Mouse (Mus musculus): Measurements from ENCODE around the gene Olfr1496.
"Not testable (repeated sequence)": the region's sequence is repeated elsewhere in the genome, so short reads cannot be mapped to it uniquely, and the experiment has no call there.

The Olfr1496 gene

GRCm38 (mm10) chr19:13777578-13777977 lies at the start of gene Olfr1496:
TSS of gene Olfr1496 (plus strand) at chr19:13777878.
- no peak for DNase-seq (ENCODE audit: low read depth)

- DNase-seq (ENCODE audit: low read depth) = no peak
These were observed 38.2 kb upstream of the Olfr1496 start, which contains the start of gene Olfr1494 for GRCm38 (mm10) chr19:13739428-13739827. TSS of gene Olfr1494 (plus strand) at chr19:13739728.

- no peak for DNase-seq (ENCODE audit: low read depth)
These were observed 28.3 kb upstream of the Olfr1496 start for GRCm38 (mm10) chr19:13749366-13749765.

GRCm38 (mm10) chr19:13764306-13764705 lies 13.4 kb upstream of the Olfr1496 start, which contains the start of gene Olfr1495:
TSS of gene Olfr1495 (plus strand) at chr19:13764606.
- DNase-seq (ENCODE audit: low read depth) = no peak

GRCm38 (mm10) chr19:13768565-13769276 lies 9.0 kb upstream of the Olfr1496 start:
- DNase-seq (ENCODE audit: low read depth) = no peak

GRCm38 (mm10) chr19:13798102-13798501 lies 20.4 kb downstream of the Olfr1496 start, which contains the start of gene Olfr1497:
TSS of gene Olfr1497 (minus strand) at chr19:13798202.
- DNase-seq (ENCODE audit: low read depth) = no peak

- DNase-seq (ENCODE audit: low read depth) = not testable (repeated sequence)
These were observed 27.8 kb downstream of the Olfr1496 start for GRCm38 (mm10) chr19:13805486-13805885.

GRCm38 (mm10) chr19:13812823-13813222 lies 35.1 kb downstream of the Olfr1496 start:
- DNase-seq (ENCODE audit: low read depth) = peak; percentile 2

GRCm38 (mm10) chr19:13818827-13819226 lies 41.1 kb downstream of the Olfr1496 start:
- peak; percentile 15 for DNase-seq (ENCODE audit: low read depth)

GRCm38 (mm10) chr19:13819347-13819746 lies 41.7 kb downstream of the Olfr1496 start, which contains the start of gene Olfr1499:
TSS of gene Olfr1499 (minus strand) at chr19:13819447.
- DNase-seq (ENCODE audit: low read depth) = no peak

GRCm38 (mm10) chr19:13820847-13821246 lies 43.2 kb downstream of the Olfr1496 start:
- DNase-seq (ENCODE audit: low read depth) = no peak

- no peak for DNase-seq (ENCODE audit: low read depth)
These were observed 50.8 kb downstream of the Olfr1496 start for GRCm38 (mm10) chr19:13828447-13828846.

GRCm38 (mm10) chr19:13830388-13830787 lies 52.7 kb downstream of the Olfr1496 start, which contains the start of gene Olfr1500:
TSS of gene Olfr1500 (minus strand) at chr19:13830488.
- no peak for DNase-seq (ENCODE audit: low read depth)
